Mouse (Mus musculus): ENCODE results near the gene Adam15. TPM values are rescaled to one million over a fixed set of nuclear protein-coding genes. Genes with fewer than 3 reads are reported as not detected.

The Adam15 gene
- polyA plus RNA-seq, 1 experiment = not detected

DNA sequence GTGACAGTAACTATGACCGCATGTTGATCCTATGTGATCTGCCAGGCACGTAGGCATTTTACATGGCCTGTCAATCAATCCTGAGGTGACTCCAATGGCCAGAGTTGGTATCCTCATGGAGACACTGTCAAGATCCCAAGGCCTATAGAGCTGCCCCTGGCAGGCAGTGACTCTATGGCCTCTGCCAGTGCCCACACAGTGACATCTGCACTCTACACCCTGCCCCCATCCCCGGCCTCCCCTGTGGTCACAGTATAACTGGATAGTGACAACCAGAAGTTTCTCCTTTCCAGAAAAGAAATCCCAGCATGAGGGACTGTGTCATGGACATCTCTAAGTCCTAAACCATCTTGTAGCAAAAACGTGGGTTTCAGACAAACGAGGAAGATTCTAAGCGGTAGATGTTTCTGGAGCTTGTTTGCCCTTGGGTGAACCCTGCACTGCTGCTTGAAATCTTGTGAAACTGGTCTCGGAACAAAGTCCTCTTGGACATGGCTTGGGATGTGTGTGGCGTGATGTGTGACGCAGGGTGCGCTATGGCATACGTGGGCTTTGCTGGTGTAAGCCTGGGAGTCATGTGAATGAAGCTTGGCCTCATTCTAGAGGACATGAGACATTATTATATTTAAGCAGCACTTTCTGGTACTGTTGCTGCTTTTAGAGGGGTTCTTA, 56.4 kb downstream of the Adam15 start:
- WGBS = 94% methylated on average over 11 of the region's 11 CpGs
- TF ChIP-seq POLR2A (IDR thresholded peaks at IDR 0.05; ENCODE audit: insufficient read depth, low read depth, low read length) (no peak), CTCF (IDR thresholded peaks at IDR 0.05; ENCODE audit: insufficient read depth, low read depth, low read length) (no peak)
- no peak overlapping the region for H3K4me3 ChIP-seq (ENCODE audit: insufficient read depth, low read depth, low read length)
- no peak overlapping the region for H3K27ac ChIP-seq (ENCODE audit: insufficient read depth, low read depth, low read length)
- H3K4me1 ChIP-seq (ENCODE audit: control insufficient read depth, insufficient read depth, low read length) = peaks cover 14% of the 10 kb centered on the region

DNA sequence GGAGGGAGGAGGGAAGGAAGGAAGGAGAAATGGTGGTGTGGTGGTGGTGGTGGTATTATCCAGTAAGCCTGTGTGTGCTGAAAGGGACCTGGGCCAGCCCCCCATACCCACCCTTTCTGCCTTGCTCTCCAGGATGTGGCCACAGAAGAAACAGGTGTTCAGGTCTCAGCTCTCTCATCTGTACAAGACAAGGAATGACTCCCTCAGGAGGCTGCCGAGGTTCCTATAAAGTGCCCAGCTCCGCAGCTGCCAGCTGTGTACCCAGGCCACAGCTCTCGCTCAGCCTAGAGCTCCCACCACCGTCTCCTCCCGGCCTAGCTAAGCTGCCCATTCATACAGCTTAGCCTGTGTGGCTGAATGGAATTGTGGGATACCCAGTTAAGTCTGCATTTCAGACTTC, 57.5 kb downstream of the Adam15 start:
- no peak overlapping the region for H3K4me3 ChIP-seq (ENCODE audit: insufficient read depth, low read depth, low read length)
- TF ChIP-seq POLR2A (IDR thresholded peaks at IDR 0.05; ENCODE audit: insufficient read depth, low read depth, low read length) (no peak), CTCF (IDR thresholded peaks at IDR 0.05; ENCODE audit: insufficient read depth, low read depth, low read length) (no peak)
- 68% methylated on average over 5 of the region's 5 CpGs for WGBS

DNA sequence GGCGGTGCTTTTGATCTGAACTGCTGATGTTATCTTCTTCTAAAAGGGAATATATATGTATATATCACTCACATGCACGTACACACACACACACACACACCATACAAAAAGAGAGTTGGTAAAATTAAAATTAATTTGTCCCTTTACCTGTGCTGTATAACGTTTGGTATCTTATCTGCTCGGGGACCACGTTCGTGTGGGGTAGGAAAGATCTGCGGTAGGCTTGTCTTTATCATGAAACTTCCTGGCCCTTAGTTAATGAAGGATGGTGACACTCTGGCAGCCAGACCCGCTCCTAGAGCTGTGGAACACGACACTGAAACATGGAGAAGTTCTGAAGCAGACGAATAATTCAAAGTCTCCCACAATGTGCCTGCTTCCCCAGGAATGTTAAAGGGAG, 57.9 kb downstream of the Adam15 start:
- Histone ChIP-seq H3K27ac (ENCODE audit: insufficient read depth, low read depth, low read length) (no peak overlapping the region), H3K4me1 (ENCODE audit: control insufficient read depth, insufficient read depth, low read length) (peaks cover 12% of the 10 kb centered on the region), H3K4me3 (ENCODE audit: insufficient read depth, low read depth, low read length) (no peak overlapping the region)
- 82% methylated on average over 10 of the region's 10 CpGs for WGBS
- TF ChIP-seq POLR2A (IDR thresholded peaks at IDR 0.05; ENCODE audit: insufficient read depth, low read depth, low read length) (no peak), CTCF (IDR thresholded peaks at IDR 0.05; ENCODE audit: insufficient read depth, low read depth, low read length) (no peak)

More for the DNA sequence above, 57.5 kb downstream of the Adam15 start:
- H3K4me1 ChIP-seq (ENCODE audit: control insufficient read depth, insufficient read depth, low read length) = peaks cover 14% of the 10 kb centered on the region
- no peak overlapping the region for H3K27ac ChIP-seq (ENCODE audit: insufficient read depth, low read depth, low read length)

Other genes starting within 250 kb of the Adam15 start
- gene Gm43738, start 248.9 kb downstream of the Adam15 start, polyA plus RNA-seq (2012; ENCODE audit: insufficient read depth, insufficient read length, low replicate concordance, missing spikeins) = not detected in 2 replicates
- not detected in 2 replicates for gene Fdps, start 248.0 kb downstream of the Adam15 start, polyA plus RNA-seq (2012; ENCODE audit: insufficient read depth, insufficient read length, low replicate concordance, missing spikeins)
- not detected in 2 replicates for gene Pklr, start 213.9 kb downstream of the Adam15 start, polyA plus RNA-seq (2012; ENCODE audit: insufficient read depth, insufficient read length, low replicate concordance, missing spikeins)
- not detected in 2 replicates for gene Hcn3, start 189.8 kb downstream of the Adam15 start, polyA plus RNA-seq (2012; ENCODE audit: insufficient read depth, insufficient read length, low replicate concordance, missing spikeins)
- gene Clk2, start 185.2 kb downstream of the Adam15 start, polyA plus RNA-seq (2012; ENCODE audit: insufficient read depth, insufficient read length, low replicate concordance, missing spikeins) = not detected in 2 replicates
- not detected in 2 replicates for gene Scamp3, start 172.5 kb downstream of the Adam15 start, polyA plus RNA-seq (2012; ENCODE audit: insufficient read depth, insufficient read length, low replicate concordance, missing spikeins)
- gene Fam189b, start 166.9 kb downstream of the Adam15 start, polyA plus RNA-seq (2012; ENCODE audit: insufficient read depth, insufficient read length, low replicate concordance, missing spikeins) = not detected in 2 replicates
- gene Gba, start 147.1 kb downstream of the Adam15 start, polyA plus RNA-seq (2012; ENCODE audit: insufficient read depth, insufficient read length, low replicate concordance, missing spikeins) = not detected in 2 replicates
- not detected in 2 replicates for gene Thbs3, start 134.8 kb downstream of the Adam15 start, polyA plus RNA-seq (2012; ENCODE audit: insufficient read depth, insufficient read length, low replicate concordance, missing spikeins)
- gene Mtx1, start 122.9 kb downstream of the Adam15 start, polyA plus RNA-seq (2012; ENCODE audit: insufficient read depth, insufficient read length, low replicate concordance, missing spikeins) = not detected in 2 replicates
- not detected in 2 replicates for gene Muc1, start 120.9 kb downstream of the Adam15 start, polyA plus RNA-seq (2012; ENCODE audit: insufficient read depth, insufficient read length, low replicate concordance, missing spikeins)
- gene Krtcap2, start 104.0 kb downstream of the Adam15 start, polyA plus RNA-seq (2012; ENCODE audit: insufficient read depth, insufficient read length, low replicate concordance, missing spikeins) = not detected in 2 replicates
- gene Trim46, start 103.7 kb downstream of the Adam15 start, polyA plus RNA-seq (2012; ENCODE audit: insufficient read depth, insufficient read length, low replicate concordance, missing spikeins) = not detected in 2 replicates
- not detected in 2 replicates for gene Dpm3, start 90.6 kb downstream of the Adam15 start, polyA plus RNA-seq (2012; ENCODE audit: insufficient read depth, insufficient read length, low replicate concordance, missing spikeins)
- not detected in 2 replicates for gene Slc50a1, start 79.4 kb downstream of the Adam15 start, polyA plus RNA-seq (2012; ENCODE audit: insufficient read depth, insufficient read length, low replicate concordance, missing spikeins)
- gene Efna1, start 68.9 kb downstream of the Adam15 start, polyA plus RNA-seq (2012; ENCODE audit: insufficient read depth, insufficient read length, low replicate concordance, missing spikeins) = not detected in 2 replicates
- gene Efna3, start 27.0 kb downstream of the Adam15 start, polyA plus RNA-seq (2012; ENCODE audit: insufficient read depth, insufficient read length, low replicate concordance, missing spikeins) = not detected in 2 replicates
- gene Efna4, start 12.0 kb downstream of the Adam15 start, polyA plus RNA-seq (2012; ENCODE audit: insufficient read depth, insufficient read length, low replicate concordance, missing spikeins) = not detected in 2 replicates
- not detected in 2 replicates for gene Dcst2, start 12.0 kb upstream of the Adam15 start, polyA plus RNA-seq (2012; ENCODE audit: insufficient read depth, insufficient read length, low replicate concordance, missing spikeins)
- gene Dcst1, start 15.3 kb upstream of the Adam15 start, polyA plus RNA-seq (2012; ENCODE audit: insufficient read depth, insufficient read length, low replicate concordance, missing spikeins) = not detected in 2 replicates
- gene Zbtb7b, start 44.8 kb upstream of the Adam15 start, polyA plus RNA-seq (2012; ENCODE audit: insufficient read depth, insufficient read length, low replicate concordance, missing spikeins) = not detected in 2 replicates
- not detected in 2 replicates for gene Lenep, start 52.8 kb upstream of the Adam15 start, polyA plus RNA-seq (2012; ENCODE audit: insufficient read depth, insufficient read length, low replicate concordance, missing spikeins)
- not detected in 2 replicates for gene Flad1, start 61.9 kb upstream of the Adam15 start, polyA plus RNA-seq (2012; ENCODE audit: insufficient read depth, insufficient read length, low replicate concordance, missing spikeins)
- gene Cks1b, start 68.4 kb upstream of the Adam15 start, polyA plus RNA-seq (2012; ENCODE audit: insufficient read depth, insufficient read length, low replicate concordance, missing spikeins) = not detected in 2 replicates
- gene Shc1, start 68.4 kb upstream of the Adam15 start, polyA plus RNA-seq (2012; ENCODE audit: insufficient read depth, insufficient read length, low replicate concordance, missing spikeins) = not detected in 2 replicates
- gene Pygo2, start 80.2 kb upstream of the Adam15 start, polyA plus RNA-seq (2012; ENCODE audit: insufficient read depth, insufficient read length, low replicate concordance, missing spikeins) = not detected in 2 replicates
- gene Pbxip1, start 86.7 kb upstream of the Adam15 start, polyA plus RNA-seq (2012; ENCODE audit: insufficient read depth, insufficient read length, low replicate concordance, missing spikeins) = not detected in 2 replicates
- not detected in 2 replicates for gene Pmvk, start 104.5 kb upstream of the Adam15 start, polyA plus RNA-seq (2012; ENCODE audit: insufficient read depth, insufficient read length, low replicate concordance, missing spikeins)
- gene Kcnn3, start 170.2 kb upstream of the Adam15 start, polyA plus RNA-seq (2012; ENCODE audit: insufficient read depth, insufficient read length, low replicate concordance, missing spikeins) = not detected in 2 replicates

All from olfactory bulb, adult 2 months (tissue).